Mouse (Mus musculus): ENCODE measurements at regions not wholly inside any gene's neighbourhood (a gene's known extent, or its start where the extent isn't known, plus 50 kb on each side); places are given as distances from the start of the nearest gene placed in this dataset.

DNA sequence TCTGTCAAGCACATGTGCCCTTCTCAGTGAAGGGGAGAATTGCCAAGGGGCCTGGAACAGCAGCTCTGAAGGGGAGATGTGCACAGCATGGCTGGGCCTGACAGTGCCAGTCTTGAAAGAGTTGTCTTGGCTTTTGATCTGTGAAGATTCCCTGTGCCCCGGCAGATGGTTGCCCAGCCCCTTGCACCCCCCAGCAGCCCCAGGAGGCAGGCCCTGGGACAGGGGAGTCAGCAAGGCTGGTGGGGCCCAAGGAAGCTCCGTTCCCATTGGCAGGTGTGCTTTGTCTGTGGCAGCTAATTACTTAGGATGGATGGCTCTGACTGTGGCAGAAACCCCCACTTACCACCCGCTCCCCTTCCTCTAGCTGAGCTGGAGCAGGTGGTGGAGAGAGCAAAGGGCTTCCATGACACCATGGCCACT, 58.6 kb downstream of the Tspan17 start:
- Histone ChIP-seq H3K9me3 (replicated peaks; ENCODE audit: control insufficient read depth, low read length) (no peaks in the 10 kb centered on the region), H3K27me3 (ENCODE audit: control insufficient read depth, insufficient read depth, low read length) (no peaks in the 10 kb centered on the region), H3K4me1 (ENCODE audit: control insufficient read depth, insufficient read depth, low read length) (no peaks in the 10 kb centered on the region), H3K36me3 (replicated peaks; ENCODE audit: control insufficient read depth, insufficient read depth, low read depth, low read length) (no peaks in the 10 kb centered on the region), H3K9ac (replicated peaks; ENCODE audit: low read length) (no peak overlapping the region), H3K4me3 (ENCODE audit: low read depth, low read length) (no peak overlapping the region), H3K4me2 (ENCODE audit: low read depth, low read length) (no peak overlapping the region), H3K27ac (replicated peaks; ENCODE audit: low read depth, low read length) (no peak overlapping the region)
- ATAC-seq (replicated peaks; ENCODE audit: insufficient number of reproducible peaks, low FRiP score, low TSS enrichment, low read depth) = no peak
- no peak for DNase-seq (ENCODE audit: low spot score)
- 54% methylated on average over 3 of the region's 3 CpGs for WGBS

- DNase-seq (ENCODE audit: low spot score) = no peak
- no peaks in the 10 kb centered on the region for H3K4me1 ChIP-seq (ENCODE audit: control insufficient read depth, insufficient read depth, low read length)
- no peaks in the 10 kb centered on the region; the same call in 1 of the 2 replicates for H3K27me3 ChIP-seq (ENCODE audit: control insufficient read depth, insufficient read depth, low read length)
- H3K4me3 ChIP-seq (ENCODE audit: low read depth, low read length) = no peak overlapping the region
- H3K9ac ChIP-seq (replicated peaks; ENCODE audit: low read length) = no peak overlapping the region
- WGBS = 59% methylated on average over 4 of the region's 4 CpGs
- H3K27ac ChIP-seq (replicated peaks; ENCODE audit: low read depth, low read length) = no peak overlapping the region
- H3K36me3 ChIP-seq (replicated peaks; ENCODE audit: control insufficient read depth, insufficient read depth, low read depth, low read length) = no peaks in the 10 kb centered on the region
- no peak overlapping the region for H3K4me2 ChIP-seq (ENCODE audit: low read depth, low read length)
- ATAC-seq (replicated peaks; ENCODE audit: insufficient number of reproducible peaks, low FRiP score, low TSS enrichment, low read depth) = no peak
- no peaks in the 10 kb centered on the region for H3K9me3 ChIP-seq (replicated peaks; ENCODE audit: control insufficient read depth, low read length)
These were observed 62.0 kb downstream of the Tspan17 start for GRCm38 (mm10) chr13:54851131-54851530.

DNA sequence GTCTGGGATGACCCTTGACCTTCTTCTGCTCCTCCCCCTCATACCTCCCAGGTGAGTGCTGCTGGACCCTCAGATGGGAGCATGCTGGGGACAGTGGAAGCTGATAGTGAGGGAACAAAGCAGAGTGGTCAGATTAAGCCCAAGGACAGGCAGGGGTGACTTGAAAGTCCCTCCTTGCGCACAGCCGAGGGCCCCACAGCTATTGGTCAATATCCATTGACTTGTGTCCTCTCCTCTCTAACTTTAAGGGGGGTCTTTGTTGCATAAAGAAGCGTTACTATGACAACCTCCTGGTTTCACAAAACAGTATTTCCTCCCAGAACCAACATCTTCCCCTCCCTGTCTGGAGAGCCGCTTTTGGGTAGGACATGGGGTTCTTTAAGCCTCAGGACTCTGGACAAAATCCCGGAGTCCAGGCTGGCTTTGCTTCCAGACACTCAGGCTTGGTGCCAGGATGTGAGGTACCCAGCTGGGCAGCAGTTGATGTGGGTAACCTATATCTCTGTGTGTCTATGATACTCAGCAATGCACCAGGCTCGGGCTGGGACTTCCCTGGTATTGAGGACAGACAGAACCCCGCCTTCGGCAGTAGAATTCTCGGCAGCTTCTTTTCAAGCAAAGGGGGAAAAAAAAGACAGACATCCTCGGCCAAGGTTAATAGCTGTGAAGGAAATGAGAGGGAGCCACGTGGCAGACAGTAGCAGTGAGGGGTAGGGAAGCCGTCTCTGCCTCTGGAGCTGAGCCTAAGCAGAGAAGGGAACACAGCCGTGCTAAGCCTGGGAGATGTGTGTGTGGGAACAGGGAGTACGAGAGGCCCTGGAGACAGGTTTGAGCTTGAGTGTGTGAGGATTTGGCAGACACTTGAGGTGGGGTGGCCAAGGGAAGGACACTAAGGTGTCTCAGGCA, 66.4 kb downstream of the Tspan17 start:
- WGBS = 55% methylated on average over 14 of the region's 14 CpGs
- Histone ChIP-seq H3K4me1 (ENCODE audit: control insufficient read depth, insufficient read depth, low read length) (no peaks in the 10 kb centered on the region), H3K36me3 (replicated peaks; ENCODE audit: control insufficient read depth, insufficient read depth, low read depth, low read length) (no peaks in the 10 kb centered on the region), H3K4me2 (ENCODE audit: low read depth, low read length) (no peak overlapping the region), H3K27ac (replicated peaks; ENCODE audit: low read depth, low read length) (no peak overlapping the region), H3K9me3 (replicated peaks; ENCODE audit: control insufficient read depth, low read length) (no peaks in the 10 kb centered on the region), H3K27me3 (ENCODE audit: control insufficient read depth, insufficient read depth, low read length) (no peaks in the 10 kb centered on the region; the same call in 1 of the 2 replicates), H3K4me3 (ENCODE audit: low read depth, low read length) (no peak overlapping the region), H3K9ac (replicated peaks; ENCODE audit: low read length) (no peak overlapping the region)
- DNase-seq (ENCODE audit: low spot score) = no peak
- no peak for ATAC-seq (replicated peaks; ENCODE audit: insufficient number of reproducible peaks, low FRiP score, low TSS enrichment, low read depth)

DNA sequence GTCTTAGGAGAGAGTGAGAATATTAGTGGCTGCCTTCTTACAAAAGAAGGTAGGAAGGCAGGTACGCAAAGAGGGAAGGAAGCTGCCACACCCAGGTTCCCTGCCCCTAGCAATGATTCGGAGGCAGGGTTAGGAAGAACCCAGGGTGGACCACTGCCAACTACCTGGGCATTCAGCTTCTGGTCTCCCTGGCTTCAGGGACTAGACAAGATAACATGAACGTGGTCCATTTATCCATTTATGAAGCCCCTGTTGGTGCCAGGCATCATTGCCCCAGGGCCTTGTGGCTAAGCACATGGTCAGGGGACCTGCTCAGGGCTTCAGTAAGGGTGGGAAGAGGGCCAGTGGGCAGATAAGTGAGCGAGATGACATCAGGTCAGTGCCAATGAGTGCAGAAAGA, 73.8 kb downstream of the Tspan17 start:
- Histone ChIP-seq H3K4me3 (ENCODE audit: low read depth, low read length) (no peak overlapping the region), H3K9ac (replicated peaks; ENCODE audit: low read length) (no peak overlapping the region), H3K27me3 (ENCODE audit: control insufficient read depth, insufficient read depth, low read length) (no peaks in the 10 kb centered on the region), H3K4me1 (ENCODE audit: control insufficient read depth, insufficient read depth, low read length) (no peaks in the 10 kb centered on the region), H3K9me3 (replicated peaks; ENCODE audit: control insufficient read depth, low read length) (no peaks in the 10 kb centered on the region), H3K4me2 (ENCODE audit: low read depth, low read length) (no peak overlapping the region), H3K27ac (replicated peaks; ENCODE audit: low read depth, low read length) (no peak overlapping the region), H3K36me3 (replicated peaks; ENCODE audit: control insufficient read depth, insufficient read depth, low read depth, low read length) (no peaks in the 10 kb centered on the region)
- 90% methylated on average over 4 of the region's 4 CpGs for WGBS
- ATAC-seq (replicated peaks; ENCODE audit: insufficient number of reproducible peaks, low FRiP score, low TSS enrichment, low read depth) (0 out of 2 replicates have a peak, but pooled peaks have one; percentile 23), DNase-seq (ENCODE audit: low spot score) (no peak)

- no peak overlapping the region for H3K27ac ChIP-seq (replicated peaks; ENCODE audit: low read depth, low read length)
- H3K36me3 ChIP-seq (replicated peaks; ENCODE audit: control insufficient read depth, insufficient read depth, low read depth, low read length) = no peaks in the 10 kb centered on the region
- H3K27me3 ChIP-seq (ENCODE audit: control insufficient read depth, insufficient read depth, low read length) = no peaks in the 10 kb centered on the region
- WGBS = 49% methylated on average over 10 of the region's 10 CpGs
- ATAC-seq (replicated peaks; ENCODE audit: insufficient number of reproducible peaks, low FRiP score, low TSS enrichment, low read depth) (no peak), DNase-seq (ENCODE audit: low spot score) (peak; percentile 34)
- H3K9me3 ChIP-seq (replicated peaks; ENCODE audit: control insufficient read depth, low read length) = no peaks in the 10 kb centered on the region
- no peak overlapping the region for H3K4me2 ChIP-seq (ENCODE audit: low read depth, low read length)
- no peaks in the 10 kb centered on the region for H3K4me1 ChIP-seq (ENCODE audit: control insufficient read depth, insufficient read depth, low read length)
- no peak overlapping the region for H3K9ac ChIP-seq (replicated peaks; ENCODE audit: low read length)
- H3K4me3 ChIP-seq (ENCODE audit: low read depth, low read length) = no peak overlapping the region
These were observed 74.9 kb downstream of the Tspan17 start for GRCm38 (mm10) chr13:54864048-54864447.

DNA sequence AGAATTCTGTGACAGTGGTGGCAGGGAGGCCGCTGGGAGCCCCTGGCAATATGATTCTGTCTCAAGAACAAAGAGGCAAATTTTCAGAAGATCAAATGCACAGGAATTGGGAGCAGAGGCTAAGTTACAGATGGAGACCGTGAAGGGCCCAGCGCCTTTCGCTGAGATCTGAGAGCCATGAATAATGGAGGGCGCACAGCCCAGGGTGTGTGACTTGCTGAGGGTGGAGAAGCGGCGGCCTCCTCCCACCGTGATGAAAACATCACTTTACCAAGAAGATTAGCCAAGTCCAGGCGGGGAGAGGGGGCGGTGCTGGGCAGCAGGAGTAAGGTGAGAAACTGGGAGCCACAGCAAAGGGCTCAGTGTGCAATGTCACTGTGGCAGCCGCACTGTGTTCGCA, 77.2 kb upstream of the Unc5a start:
- Histone ChIP-seq H3K36me3 (replicated peaks; ENCODE audit: control insufficient read depth, insufficient read depth, low read depth, low read length) (no peaks in the 10 kb centered on the region), H3K27me3 (ENCODE audit: control insufficient read depth, insufficient read depth, low read length) (peaks cover 27% of the 10 kb centered on the region), H3K9me3 (replicated peaks; ENCODE audit: control insufficient read depth, low read length) (no peaks in the 10 kb centered on the region), H3K4me1 (ENCODE audit: control insufficient read depth, insufficient read depth, low read length) (0 out of 2 replicates have a peak, but pooled peaks cover 3% of the 10 kb centered on the region), H3K9ac (replicated peaks; ENCODE audit: low read length) (no peak overlapping the region), H3K27ac (replicated peaks; ENCODE audit: low read depth, low read length) (no peak overlapping the region), H3K4me3 (ENCODE audit: low read depth, low read length) (no peak overlapping the region), H3K4me2 (ENCODE audit: low read depth, low read length) (no peak overlapping the region)
- ATAC-seq (replicated peaks; ENCODE audit: insufficient number of reproducible peaks, low FRiP score, low TSS enrichment, low read depth) (no peak), DNase-seq (ENCODE audit: low spot score) (no peak)
- 39% methylated on average over 12 of the region's 12 CpGs for WGBS

DNA sequence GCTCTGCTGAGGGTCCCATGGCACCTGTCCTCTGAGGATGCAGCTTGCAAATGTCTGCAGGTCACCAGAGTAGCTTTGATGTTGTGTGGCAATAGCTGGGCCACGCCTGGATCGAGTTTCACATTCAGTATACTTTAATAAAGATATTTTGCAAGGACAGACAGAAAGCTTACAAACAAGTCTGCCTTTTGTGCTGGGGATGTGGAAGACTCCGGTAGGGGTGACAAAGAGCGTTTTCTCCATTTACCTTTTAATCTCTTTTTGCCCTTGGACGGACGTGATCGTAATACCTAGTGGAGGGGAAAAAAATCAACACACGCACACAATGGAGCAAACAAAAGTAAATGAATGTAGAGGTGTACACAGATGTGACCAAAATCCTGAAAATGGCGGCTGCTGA, 75.3 kb upstream of the Unc5a start:
- WGBS = 53% methylated on average over 9 of the region's 9 CpGs
- H3K9me3 ChIP-seq (replicated peaks; ENCODE audit: control insufficient read depth, low read length) = no peaks in the 10 kb centered on the region
- H3K27ac ChIP-seq (replicated peaks; ENCODE audit: low read depth, low read length) = no peak overlapping the region
- peaks cover 27% of the 10 kb centered on the region for H3K27me3 ChIP-seq (ENCODE audit: control insufficient read depth, insufficient read depth, low read length)
- no peak overlapping the region for H3K9ac ChIP-seq (replicated peaks; ENCODE audit: low read length)
- DNase-seq (ENCODE audit: low spot score) = no peak
- no peaks in the 10 kb centered on the region for H3K36me3 ChIP-seq (replicated peaks; ENCODE audit: control insufficient read depth, insufficient read depth, low read depth, low read length)
- H3K4me3 ChIP-seq (ENCODE audit: low read depth, low read length) = no peak overlapping the region
- H3K4me1 ChIP-seq (ENCODE audit: control insufficient read depth, insufficient read depth, low read length) = 0 out of 2 replicates have a peak, but pooled peaks cover 3% of the 10 kb centered on the region
- ATAC-seq (replicated peaks; ENCODE audit: insufficient number of reproducible peaks, low FRiP score, low TSS enrichment, low read depth) = no peak
- H3K4me2 ChIP-seq (ENCODE audit: low read depth, low read length) = no peak overlapping the region
